Mouse (Mus musculus) adrenal gland, postnatal 14 days (tissue): ENCODE data around the gene Teddm2. TPM values are rescaled to one million over a fixed set of nuclear protein-coding genes. Genes with fewer than 3 reads are reported as not detected.

Experiments
- DNase-seq: peaks from one replicate; pipeline ENCODE4 v3.0.0; 2021; ENCODE audit warnings: mixed read lengths
- long read RNA-seq, 2 experiments: library from polyadenylated mRNA; stranded (forward); transcript quantifications; one replicate each; pipeline ENCODE4 v2.0.0; 2021
- total RNA-seq: library from RNA; stranded (reverse); gene quantifications from 2 replicates; pipeline ENCODE4 v1.2.3, GENCODE M21; 2021

The Teddm2 gene
- total RNA-seq = 0.26 and 0.53 TPM in 2 replicates
- long read RNA-seq, experiment 1, partial matches to known transcripts = 0 of 1 reads
- long read RNA-seq, experiment 1, other reads (novel, unspliced or antisense) = 1 of 1 reads
- long read RNA-seq, experiment 2, partial matches to known transcripts = 0 of 1 reads
- long read RNA-seq, experiment 2, other reads (novel, unspliced or antisense) = 0 of 1 reads

DNA sequence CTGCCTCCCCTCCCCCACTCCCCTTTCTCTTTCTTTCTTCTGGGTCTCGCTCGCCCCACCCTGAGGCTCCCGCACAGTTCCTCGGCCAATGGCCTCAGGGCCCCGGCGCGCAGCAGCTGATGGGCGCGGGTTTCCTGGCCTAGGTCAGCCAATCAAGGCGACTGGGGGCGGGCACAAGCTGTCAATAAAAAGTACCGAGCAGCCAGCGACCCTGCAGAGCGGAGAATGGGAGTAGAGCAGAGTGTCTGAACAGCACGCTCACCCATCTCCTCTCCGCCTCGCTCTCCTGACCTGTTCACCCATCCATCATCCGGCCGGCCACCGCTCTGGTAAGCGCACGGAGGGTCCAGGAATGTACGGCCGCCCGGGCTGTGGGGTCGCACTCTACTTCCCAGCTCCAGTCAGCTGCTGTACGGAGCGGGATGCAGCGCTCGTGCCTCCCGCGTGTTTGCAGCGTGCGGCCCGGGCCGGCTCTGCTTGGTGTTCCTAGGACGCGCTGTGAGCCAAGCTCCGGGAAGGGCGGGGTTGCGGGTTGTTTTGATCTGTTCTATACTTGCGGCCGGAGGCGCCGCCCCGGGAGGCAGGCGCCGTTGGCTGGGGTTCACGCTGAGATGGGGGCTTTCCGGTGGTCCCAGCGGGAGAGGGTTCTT, at the start of gene Teddm2, which contains the start of gene Glul:
Teddm2 (minus strand) TSS at position 498 of the 650 bp plus-strand sequence.
Glul (plus strand) TSS at position 214 of the 650 bp plus-strand sequence.
- DNase-seq = peak; percentile 98

DNA sequence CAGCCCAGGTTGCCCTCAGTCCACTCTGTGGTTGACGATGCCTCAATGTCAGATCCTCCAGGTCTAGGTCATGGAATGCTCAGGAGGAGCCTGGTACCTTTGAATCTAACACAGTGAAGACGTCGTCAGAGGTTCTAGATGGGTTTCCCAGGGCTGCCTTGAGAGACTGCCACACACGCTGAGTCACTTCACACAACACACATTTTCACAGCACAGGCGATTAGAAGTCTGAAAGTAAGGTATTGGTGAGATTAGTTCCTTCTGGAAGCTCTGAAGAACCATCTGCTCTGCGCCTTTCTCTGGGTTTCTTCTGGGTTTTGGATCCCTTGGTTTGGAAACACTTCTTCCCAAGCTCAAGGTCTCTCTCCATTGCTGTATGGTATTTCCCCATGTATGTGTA, 47.8 kb upstream of the Teddm2 start:
- DNase-seq = no peak

DNA sequence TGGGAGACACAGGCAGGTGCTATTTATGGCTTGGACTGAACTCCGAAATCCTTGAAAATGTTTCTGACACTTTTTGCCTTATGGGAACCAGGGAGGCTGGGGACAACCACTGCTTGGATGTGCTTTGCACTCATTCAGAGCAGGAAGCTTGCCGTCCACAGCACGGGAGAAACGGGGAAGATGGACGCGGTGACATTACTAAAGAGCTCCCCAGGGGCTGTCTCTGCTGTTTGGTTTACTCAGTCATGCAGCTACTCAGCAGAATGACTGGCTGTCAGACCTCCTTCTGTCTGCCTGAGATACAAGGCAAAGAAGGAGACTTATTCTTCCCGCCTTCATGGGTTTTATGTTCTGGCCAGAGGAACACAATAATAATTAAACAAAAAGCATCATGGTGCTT, 46.9 kb upstream of the Teddm2 start:
- no peak for DNase-seq

DNA sequence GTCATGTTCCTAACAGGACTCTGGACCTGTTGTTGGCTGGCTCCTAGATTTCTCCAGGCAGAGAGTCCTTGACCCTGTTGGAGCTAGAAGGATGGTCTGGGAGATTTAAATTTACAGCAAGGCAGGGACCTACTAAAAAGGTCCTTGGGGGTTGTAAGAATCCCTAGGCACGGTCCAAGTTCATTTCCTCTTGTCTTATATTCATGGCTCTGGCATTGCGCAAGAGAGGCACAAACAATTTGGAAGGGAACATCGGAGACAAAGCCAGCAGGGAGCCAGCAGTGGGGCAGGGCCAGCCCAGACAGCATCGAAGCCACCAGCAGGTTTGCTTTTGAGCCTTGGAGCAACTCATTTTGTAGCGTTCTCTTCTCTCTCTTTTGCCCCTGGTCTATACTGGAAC, 45.2 kb upstream of the Teddm2 start:
- DNase-seq = no peak

DNA sequence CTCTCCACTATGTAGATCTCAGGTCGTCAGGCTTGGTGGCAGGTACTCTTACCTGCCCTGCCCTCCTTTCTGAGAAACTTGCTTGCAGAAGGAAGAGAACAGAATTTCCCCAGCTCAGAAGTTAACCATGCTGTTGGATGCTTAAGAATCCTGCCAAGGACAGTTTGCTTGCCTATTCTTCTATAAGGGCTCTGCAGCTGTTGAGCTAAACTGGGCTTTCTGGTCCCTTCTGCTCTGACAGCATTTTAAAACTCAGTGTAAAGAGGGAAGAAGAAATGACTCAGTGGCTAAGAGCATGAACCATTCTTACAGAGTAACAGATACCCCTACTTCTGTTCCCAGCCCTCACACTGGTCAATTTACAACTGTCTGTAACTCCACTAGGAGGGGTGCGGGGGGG, 41.0 kb upstream of the Teddm2 start:
- DNase-seq = no peak

DNA sequence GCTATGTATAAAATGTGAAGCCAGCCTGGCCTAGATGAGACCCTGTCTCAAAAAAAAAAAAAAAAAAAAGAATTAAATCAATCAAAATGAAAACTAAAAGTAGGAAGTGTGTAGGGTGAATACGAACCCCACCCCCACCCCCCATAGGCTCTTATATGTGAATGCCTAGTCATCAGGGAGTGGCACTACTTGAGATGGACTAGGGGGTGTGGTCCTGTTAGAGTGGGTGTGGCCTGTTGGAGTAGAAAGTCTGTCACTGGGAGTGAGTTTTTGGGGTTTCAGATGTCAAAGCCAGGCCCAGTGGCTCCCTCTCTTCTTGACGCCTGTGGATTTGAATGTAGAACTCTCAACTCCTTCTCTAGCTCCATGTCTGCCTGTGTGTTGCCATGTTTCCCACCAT, 37.0 kb upstream of the Teddm2 start:
- DNase-seq = no peak

DNA sequence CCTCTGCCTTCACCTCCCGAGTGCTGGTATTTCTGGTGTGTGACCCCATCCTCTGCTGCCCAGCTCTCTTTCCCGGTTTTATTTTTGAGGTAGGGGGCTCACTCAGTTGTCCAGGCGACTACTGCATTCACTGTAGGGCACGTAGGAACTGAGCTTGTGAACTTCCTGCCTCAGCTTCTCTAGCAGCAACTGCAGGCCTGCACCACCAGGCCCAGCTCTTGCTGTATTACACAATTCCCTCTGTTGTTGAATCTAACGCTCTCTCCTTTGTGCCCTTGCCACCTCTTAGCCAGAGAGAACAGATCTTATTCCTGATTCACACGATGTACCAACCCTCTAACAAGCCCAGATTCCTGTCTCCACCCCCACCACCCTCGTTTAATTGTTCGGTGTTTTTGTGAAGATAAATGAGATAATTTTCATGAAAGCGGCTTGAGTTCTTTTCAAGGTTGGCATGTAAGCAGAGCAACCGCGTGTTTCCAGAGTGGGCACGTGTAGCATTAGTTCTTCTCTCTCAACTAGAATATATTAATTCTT, 35.9 kb upstream of the Teddm2 start:
- DNase-seq = no peak

DNA sequence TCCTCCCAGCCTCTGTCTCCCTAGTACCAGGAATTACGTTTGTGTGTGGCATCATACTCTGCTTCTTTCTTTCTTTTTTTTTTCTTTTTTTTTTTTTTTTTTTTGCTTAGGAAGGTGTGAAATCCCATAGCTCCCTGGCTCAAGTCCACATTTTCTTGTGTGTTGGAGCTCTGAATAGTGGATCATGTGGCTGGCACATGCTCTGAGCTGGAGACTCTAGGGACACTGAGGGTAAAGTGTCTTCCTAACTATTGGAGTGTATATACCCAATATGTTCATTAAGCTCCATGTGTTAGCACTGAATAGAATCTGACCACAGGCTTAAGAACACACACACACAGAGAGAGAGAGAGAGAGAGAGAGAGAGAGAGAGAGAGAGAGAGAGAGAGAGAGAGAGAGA, 33.7 kb upstream of the Teddm2 start:
- DNase-seq = no peak

DNA sequence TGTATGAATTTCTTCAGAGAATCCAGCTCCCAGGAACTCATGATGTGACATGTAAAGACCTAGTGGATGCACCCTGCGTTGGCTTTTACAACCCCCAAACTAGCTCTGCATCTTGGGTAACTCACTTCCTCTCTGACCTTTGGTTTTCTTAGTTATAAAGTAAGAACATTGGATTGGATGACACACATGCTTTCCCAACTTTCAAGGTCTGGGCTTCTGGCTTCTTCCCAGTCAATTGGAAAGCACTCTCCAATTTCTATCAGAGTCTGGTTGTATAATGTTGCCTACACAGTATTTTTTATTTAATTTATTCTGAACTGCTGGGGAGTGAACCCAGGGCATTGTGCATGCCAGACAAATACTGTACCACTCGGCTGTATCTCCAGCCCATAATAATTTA, 30.4 kb upstream of the Teddm2 start:
- peak; percentile 73 for DNase-seq

DNA sequence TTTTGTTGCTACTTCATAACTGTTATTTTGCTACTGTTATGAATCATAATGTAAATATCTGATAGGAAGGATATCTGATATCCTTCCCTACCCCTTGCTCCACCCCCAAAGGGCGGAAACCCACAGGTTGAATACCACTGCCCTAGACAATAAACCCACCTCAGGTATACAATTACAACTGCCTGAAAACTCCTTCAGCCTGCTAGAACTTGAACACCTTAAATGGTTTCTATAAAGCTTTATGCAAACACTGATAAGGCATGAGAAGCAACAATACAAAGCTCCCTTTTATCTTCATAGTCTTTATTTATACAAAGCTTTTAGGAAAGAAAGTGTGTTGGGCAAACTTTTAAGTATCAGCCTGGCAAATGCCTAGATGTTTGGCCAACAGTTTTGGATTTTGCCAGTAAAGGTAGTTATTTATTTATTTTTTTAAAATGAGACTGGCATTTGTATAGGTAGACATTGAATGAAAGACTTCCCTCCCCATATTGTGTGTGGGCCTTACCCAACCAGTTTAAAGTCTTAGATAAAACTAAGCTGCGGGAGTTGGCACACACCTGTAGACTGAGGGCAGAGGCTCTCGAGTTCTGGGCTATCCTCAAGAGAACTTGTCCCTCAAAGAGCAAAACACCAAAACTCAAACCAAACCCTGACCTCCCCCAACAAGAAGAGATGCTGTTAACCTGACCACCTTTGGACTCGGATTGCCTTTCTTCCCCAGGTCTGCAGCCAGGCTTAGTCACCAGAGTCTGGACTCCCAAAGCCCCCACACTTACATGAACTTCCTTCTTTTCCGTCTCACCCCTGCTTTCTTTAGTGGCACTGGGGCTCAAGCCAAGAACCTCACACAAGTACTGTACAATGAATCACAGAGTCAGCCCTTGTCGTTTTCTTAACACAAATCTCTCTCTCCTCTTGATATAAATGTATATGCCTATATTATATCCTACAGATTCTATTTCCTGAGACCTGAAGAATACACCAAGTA, 24.7 kb upstream of the Teddm2 start:
- DNase-seq = no peak

DNA sequence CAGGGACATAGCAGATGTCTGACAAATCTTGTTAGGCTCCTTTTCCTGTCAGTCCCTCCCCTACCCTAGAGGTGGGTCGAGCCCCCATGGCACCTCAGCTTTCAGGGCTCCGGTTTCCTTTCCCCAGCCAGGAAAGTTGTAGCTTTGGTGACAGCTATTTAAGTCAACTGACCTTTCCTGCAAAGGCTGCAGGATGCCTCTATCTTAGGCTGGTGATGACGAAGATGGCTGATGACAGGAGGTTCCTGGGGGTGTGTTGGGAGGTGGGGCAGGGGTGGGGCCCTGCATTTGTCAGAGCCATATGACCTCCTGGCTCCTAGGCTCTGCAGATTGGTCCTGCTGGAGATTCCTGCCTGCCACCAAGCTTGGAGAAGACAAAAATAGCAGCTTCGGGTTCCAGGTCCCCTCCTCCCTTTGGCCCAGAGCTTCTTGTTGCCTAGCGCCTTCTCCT, 22.6 kb upstream of the Teddm2 start:
- peak; percentile 64 for DNase-seq

DNA sequence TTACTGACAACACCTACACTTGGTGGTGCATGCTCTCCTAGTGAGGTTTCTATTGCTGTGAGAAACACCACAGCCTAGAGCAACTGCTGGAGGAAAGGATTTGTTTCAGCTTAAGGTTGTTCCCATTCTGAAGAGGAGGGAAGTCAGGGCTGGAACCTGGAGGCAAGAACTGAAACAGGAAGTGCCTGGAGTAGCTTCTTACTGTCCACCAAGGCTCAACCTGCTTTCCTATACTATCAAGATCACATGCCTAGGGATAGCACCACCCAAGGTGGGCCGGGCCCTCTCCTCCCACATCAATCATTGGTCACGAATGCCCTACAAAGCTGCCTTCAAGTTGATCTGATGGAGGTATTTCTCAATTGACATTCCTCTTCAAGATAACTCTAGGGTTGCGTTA, 21.6 kb upstream of the Teddm2 start:
- DNase-seq = no peak

DNA sequence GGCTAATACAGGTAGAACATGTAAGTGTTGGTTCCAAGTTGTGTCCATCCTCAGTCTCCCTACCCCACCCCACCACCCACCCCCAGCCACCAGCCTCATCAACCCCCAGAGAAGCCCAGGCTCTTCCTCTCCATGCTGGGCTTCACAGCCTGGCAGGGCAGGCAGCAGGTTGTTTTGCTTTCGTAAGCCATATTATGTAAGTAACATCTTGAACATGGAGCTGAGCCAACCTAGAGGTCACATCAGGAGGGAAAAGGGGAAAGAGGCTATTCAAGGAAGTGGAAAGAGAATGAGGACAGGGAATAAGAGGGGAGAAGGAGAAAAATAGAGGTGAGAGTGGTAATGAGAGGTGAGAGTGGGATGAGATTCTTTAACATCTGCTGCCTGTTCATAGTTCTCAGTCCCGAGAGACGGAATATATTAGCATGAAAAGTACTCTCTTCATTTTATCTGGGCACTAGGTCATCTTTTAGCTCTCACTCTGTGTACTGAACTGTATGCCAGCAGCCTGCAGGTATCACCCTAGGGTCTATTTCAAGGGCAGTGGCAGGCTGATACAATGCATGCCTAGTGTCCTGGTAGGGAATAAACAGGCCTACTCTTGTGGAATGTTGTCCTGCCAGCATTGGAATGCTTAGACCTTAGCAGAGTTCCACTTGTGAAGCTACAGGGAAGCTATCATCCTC, 18.6 kb upstream of the Teddm2 start:
- no peak for DNase-seq

DNA sequence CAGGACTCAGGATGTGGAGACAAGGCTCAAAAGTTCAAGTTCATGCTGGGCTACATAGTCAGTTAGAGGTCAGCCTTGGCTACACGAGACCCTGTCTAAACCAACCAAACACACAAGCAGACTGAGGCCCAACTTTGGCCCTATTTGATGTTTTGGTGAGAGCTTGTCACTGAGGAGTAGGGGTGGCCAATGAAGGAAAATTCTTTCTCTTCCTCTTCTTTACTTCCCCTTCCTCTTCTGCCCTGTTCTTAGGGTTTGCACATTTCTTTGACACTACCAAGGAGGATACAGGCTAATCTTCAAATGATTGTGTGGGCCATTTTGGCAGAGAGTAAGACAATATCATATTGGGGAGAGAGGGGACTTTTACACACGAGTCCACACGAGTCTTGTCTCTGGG, 13.8 kb upstream of the Teddm2 start:
- no peak for DNase-seq

DNA sequence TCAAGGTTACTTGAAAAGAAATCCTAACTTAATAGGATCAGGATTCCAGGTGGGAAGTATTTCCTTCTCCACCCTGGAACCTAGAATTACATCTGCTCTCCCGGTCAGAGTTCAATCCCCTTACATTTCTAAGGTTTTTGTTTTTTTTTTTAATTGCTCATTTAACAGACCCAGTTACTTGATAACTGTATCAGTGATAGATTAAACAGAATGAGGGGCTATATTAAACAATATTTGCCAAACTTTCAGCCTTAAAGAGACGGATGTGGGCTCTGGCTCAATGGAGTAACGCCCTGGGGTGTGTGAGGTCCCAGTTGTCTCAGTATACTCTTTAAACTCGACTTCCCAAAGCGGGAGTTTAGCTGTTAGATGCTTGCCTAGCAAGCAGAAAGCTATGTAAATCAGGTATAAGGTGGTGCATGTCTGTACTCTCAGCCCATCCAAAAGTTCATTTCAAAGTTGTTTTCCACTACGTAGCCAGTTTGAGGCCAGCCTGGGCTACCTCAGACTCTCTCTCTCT, 11.3 kb upstream of the Teddm2 start:
- DNase-seq = no peak

DNA sequence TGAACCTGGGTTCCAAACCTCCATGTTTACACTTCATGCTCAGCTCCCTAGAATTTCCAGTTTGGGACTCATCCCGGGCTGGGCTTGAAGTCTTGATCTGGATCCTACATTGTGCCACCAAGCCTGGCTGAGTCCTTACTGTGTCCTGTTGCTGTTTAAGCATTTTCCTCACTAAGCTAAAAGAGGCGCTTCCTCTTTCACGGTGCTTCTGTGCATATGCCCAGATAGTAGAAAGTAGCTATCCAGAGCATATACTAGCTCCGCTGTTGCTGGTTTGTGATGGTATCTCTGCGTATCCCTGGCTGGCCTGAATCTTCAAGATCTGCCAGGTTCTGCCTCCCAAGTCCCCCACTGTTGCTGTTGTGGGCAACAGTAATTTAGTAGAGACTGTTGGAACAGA, 10.4 kb upstream of the Teddm2 start:
- no peak for DNase-seq

DNA sequence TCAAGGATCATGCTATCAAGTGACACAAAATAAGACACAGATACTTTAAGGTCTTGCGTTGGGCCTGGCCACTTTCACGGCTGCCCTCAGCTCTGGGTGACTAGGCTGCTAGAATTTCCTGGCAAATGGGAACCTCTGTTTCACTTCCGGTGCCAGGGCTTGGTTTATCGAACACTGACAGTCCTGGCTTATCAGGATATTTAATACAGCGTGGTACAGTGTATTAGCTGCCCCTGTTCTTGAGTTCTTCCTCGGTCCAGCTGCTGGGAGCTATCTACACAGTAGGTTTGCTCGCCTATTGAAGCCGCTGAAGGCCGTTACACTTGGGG, 9.9 kb upstream of the Teddm2 start:
- DNase-seq = no peak

DNA sequence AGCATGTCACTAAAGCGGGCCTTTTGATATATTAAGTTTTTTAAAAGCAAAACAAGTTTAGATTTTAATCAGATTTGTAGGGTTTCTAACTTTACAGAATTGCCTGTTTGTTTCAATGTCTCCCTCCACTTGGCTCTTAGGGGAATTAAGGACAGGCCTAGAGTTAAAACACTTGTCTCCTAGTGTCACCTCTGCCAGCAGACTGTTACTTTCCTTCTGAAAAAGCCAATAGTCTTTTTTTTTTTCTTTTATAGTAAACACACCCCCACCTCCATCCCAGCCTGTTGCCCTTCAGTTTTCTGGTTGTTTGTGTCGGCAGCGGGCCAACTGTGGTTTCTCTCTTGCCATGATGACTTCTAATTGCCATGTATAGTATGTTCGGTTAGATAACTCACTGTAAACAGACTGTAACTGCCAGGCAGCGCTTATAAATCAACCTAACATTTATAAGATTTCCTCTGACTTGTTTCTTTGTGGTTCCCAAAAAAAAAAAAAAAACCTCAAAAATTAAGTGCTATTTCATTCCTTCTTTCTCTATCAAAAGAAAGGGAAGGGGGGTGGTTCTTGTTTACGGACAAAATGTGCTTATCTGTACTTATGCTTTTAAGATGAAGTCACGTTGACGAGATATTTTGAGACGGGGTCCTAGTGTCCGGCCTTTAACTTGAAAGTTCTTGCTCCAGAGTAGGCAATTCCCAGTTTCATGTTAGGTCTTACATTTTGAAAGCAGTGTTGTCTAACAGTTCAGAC, 9.4 kb upstream of the Teddm2 start:
- no peak for DNase-seq

DNA sequence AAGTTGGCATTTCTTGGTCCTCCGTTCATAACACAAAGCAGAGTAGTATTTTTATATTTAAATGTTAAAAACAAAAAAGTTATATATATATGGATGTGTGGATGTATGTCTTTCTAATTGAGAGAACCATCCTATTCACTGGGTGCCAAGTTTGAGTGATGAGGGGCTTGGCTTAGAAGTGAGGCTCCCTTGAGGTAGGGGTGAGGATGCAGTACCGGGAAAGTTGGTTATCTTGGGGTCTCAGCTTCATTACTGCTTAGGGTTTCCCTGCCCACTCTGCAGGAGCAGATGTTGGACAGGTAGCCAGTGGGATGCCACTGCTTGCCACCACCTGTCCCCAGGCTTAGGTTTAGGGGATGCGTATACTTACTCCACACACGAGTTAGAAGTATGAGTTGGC, 8.7 kb upstream of the Teddm2 start:
- no peak for DNase-seq

DNA sequence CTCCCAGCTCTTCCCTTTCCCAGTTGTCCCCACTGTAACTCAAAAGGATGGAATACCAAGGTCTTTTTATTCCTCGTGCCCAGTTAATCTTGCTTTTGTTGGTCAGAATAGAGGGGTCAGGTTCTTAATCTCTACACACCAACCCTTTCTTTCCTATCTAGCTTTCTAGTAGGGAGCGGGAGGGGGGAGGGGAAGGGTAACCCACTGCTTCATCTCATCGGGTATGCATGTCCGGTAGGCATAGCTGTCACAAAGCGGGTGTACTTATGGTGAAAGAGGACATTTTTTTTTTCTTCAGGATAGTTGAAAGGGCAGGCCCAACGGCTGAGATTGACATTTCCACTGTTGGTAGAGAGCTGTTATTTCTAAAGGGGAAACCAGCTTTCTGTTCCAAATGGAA, 8.2 kb upstream of the Teddm2 start:
- no peak for DNase-seq

DNA sequence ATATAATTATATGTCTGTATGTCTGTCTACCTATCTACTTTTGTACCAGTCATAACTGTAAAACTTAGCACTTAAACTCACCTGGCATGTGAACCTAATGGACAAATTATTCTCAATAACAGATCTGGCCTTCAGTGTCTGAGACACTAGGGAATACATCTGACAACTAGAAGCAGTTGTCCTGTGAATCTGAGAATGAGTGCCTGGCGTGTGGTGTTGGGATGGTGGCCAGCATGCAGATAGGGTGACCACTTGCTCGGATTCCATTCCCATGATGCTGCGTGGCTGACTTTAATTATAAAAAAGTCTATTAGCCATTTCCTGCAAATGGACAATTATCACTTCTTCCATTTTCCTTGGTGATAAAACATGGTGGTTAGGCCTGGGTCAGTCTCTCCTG, 5.9 kb upstream of the Teddm2 start:
- no peak for DNase-seq
